Mouse (Mus musculus) embryonic facial prominence, embryonic 14.5 days (tissue): ENCODE results near the gene Tcf7l2. TPM values are rescaled to one million over a fixed set of nuclear protein-coding genes. Genes with fewer than 3 reads are reported as not detected.

ENCODE experiments used
- ATAC-seq: fragments of 200-750 bp; cut with Nextera tagmentation; 2 replicates; pipeline ENCODE4 v1.8.0; 2017; ENCODE audit warnings: low read depth, moderate number of reproducible peaks, moderate TSS enrichment
- DNase-seq: peaks from one replicate; pipeline ENCODE4 v3.0.0-alpha.2; 2015; ENCODE audit warnings: low spot score
- H3K27ac ChIP-seq: fragments of 300-500 bp; sonication (generic); replicated peaks from 2 replicates; pipeline ENCODE4 v1.5.1; 2014; ENCODE audit warnings: low read depth, mild to moderate bottlenecking, low read length, moderate library complexity
- H3K27me3 ChIP-seq: fragments of 300-500 bp; sonication (generic); replicated peaks from 2 replicates; pipeline ENCODE4 v1.6.1; 2014; ENCODE audit warnings: low read length; ENCODE audit not compliant: control insufficient read depth, insufficient read depth
- H3K36me3 ChIP-seq: fragments of 300-500 bp; sonication (generic); 2 replicates; pipeline ENCODE4 v1.6.1; 2014; ENCODE audit warnings: low read length, mixed read lengths; ENCODE audit not compliant: control insufficient read depth, insufficient read depth
- H3K4me1 ChIP-seq: fragments of 300-500 bp; sonication (generic); 2 replicates; pipeline ENCODE4 v1.6.1; 2014; ENCODE audit warnings: antibody characterized with exemption, low read length; ENCODE audit not compliant: control insufficient read depth, insufficient read depth
- H3K4me2 ChIP-seq: fragments of 300-500 bp; sonication (generic); 2 replicates; pipeline ENCODE4 v1.6.1; 2014; ENCODE audit warnings: low read depth, mild to moderate bottlenecking, low read length, moderate library complexity, mixed read lengths
- H3K4me3 ChIP-seq: fragments of 300-500 bp; sonication (generic); 2 replicates; pipeline ENCODE4 v1.5.1; 2014; ENCODE audit warnings: low read depth, mild to moderate bottlenecking, low read length
- H3K9ac ChIP-seq: fragments of 300-500 bp; sonication (generic); 2 replicates; pipeline ENCODE4 v1.6.1; 2014; ENCODE audit warnings: low read depth, mild to moderate bottlenecking, low read length, moderate library complexity, mixed read lengths
- H3K9me3 ChIP-seq: fragments of 300-500 bp; sonication (generic); 2 replicates; pipeline ENCODE4 v1.6.1; 2016; ENCODE audit warnings: low read length; ENCODE audit not compliant: control insufficient read depth
- whole genome bisulfite sequencing: fragments of 180-500 bp; shearing (Covaris S2); extraction: QIAGEN DNeasy Blood & Tissue Kit; methylation state at CpG from one replicate; pipeline ENCODE4 v1.1.7; 2014; 5-methylcytosine and 5-hydroxymethylcytosine counted together
- polyA plus RNA-seq: library from polyadenylated mRNA; unstranded; fragments of >200 nt; fragmentation: Nextera tagmentation; extraction: Ambion mirVana; gene quantifications from 2 replicates; pipeline ENCODE4 v1.2.1, GENCODE M21; 2014

Gene Tcf7l2
- polyA plus RNA-seq, 1 experiment from 2014 or later, result 106 TPM

DNA sequence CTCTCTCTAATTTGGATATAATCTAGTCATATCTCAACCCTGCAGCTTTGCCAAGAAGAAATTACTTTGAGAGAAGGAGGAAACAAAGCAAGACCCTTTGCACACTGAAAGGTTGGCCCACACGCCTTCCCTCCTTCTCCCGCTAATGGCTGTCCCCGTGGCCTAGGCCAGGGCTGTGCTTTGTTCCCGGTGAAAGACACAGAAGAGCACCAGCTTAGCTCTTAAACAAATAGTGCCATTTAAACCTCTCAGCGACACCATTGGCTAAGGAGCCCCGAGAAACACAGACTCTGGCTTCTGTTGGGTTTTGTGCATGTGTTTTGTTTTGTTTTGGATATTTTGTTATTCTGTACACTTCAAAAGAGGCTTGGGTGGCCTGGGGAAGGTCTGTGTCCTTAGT, 37.5 kb upstream of the Tcf7l2 start:
- Histone ChIP-seq H3K27ac (no peak overlapping the region), H3K9ac (no peak overlapping the region), H3K4me1 (no peaks in the 10 kb centered on the region), H3K9me3 (no peaks in the 10 kb centered on the region), H3K27me3 (no peaks in the 10 kb centered on the region), H3K4me3 (no peak overlapping the region), H3K36me3 (no peaks in the 10 kb centered on the region), H3K4me2 (no peak overlapping the region)
- 69% methylated on average over 6 of the region's 6 CpGs for WGBS
- DNase-seq (no peak), ATAC-seq (no peak)

DNA sequence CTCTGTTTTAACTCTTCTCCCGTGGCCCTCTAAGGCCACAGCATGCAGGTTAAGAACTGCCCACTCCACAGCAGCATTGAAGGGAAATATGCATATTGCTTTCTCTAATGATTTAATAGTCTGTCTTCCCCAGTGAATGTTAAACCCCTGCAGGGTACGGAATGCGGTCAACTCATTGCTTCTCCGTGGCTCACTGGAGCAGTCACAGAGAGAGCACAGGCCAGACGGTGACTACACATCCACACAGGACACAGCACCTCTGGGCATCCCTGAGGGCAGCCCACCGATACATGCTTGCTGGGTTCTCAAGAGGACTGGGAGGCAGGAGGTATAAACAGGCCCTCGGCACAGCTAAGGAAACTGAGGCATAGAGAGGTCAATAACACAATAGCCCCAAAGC, 35.3 kb upstream of the Tcf7l2 start:
- no peak overlapping the region for H3K9ac ChIP-seq
- no peaks in the 10 kb centered on the region for H3K4me1 ChIP-seq
- no peak for ATAC-seq
- no peaks in the 10 kb centered on the region for H3K9me3 ChIP-seq
- no peak for DNase-seq
- H3K27ac ChIP-seq, result no peak overlapping the region
- no peaks in the 10 kb centered on the region for H3K36me3 ChIP-seq
- no peaks in the 10 kb centered on the region for H3K27me3 ChIP-seq
- no peak overlapping the region for H3K4me2 ChIP-seq
- H3K4me3 ChIP-seq, result no peak overlapping the region
- WGBS, result 71% methylated on average over 7 of the region's 7 CpGs

DNA sequence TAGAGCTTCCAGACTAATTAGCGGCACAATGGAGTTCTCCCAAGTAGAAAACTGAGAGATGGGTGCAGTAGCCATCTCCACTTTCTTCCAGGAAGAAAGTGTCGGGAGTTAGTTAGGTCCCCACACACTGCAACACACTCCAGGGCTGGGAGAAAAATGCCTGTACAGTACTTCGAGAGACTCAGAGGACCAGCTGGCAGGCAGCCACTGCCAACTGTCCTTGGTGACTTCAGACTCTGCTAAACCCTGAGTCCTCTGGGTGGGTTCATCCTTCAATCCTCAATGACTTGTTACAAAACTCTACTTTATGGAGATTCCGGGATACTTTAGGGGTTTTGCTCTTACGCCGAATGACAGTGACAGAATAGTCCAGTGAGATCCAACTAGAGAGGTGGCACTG, 34.8 kb upstream of the Tcf7l2 start:
- no peak overlapping the region for H3K9ac ChIP-seq
- H3K9me3 ChIP-seq, result no peaks in the 10 kb centered on the region
- H3K4me1 ChIP-seq, result no peaks in the 10 kb centered on the region
- H3K36me3 ChIP-seq, result no peaks in the 10 kb centered on the region
- DNase-seq, result no peak
- no peak overlapping the region for H3K27ac ChIP-seq
- ATAC-seq, result no peak
- WGBS, result 89% methylated on average over 6 of the region's 6 CpGs
- no peaks in the 10 kb centered on the region for H3K27me3 ChIP-seq
- no peak overlapping the region for H3K4me3 ChIP-seq
- H3K4me2 ChIP-seq, result no peak overlapping the region

DNA sequence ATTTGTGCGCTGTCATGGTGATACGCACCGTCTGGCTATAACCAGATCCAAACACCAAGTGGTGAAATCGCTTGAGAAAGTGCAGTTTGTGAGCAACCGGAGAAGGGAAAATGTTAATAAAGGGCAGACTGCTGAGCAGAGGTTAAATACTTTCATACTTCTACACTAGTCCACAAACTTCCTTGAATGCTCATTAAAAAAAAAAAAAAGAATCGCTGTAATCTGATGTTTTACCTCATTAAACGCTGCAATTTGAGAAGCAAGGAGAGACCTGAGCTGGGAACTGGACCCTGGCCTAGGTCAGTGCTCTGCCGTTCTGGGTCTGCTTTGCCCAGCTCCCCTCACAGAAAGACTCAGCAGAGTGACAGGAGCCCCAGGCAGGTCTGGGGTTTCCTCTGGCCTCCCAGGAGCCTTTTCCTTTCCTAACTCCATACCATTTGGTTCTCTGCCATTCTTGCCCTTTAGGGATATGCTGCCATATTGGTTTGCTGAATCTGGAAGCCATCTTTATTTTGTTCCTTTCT, 33.5 kb upstream of the Tcf7l2 start:
- DNase-seq (no peak), ATAC-seq (no peak)
- 34% methylated on average over 8 of the region's 8 CpGs for whole genome bisulfite sequencing
- no peak overlapping the region for H3K4me3 ChIP-seq
- no peaks in the 10 kb centered on the region for H3K36me3 ChIP-seq
- H3K9ac ChIP-seq, result no peak overlapping the region
- no peaks in the 10 kb centered on the region for H3K4me1 ChIP-seq
- H3K4me2 ChIP-seq, result no peak overlapping the region
- no peaks in the 10 kb centered on the region for H3K27me3 ChIP-seq
- no peak overlapping the region for H3K27ac ChIP-seq
- no peaks in the 10 kb centered on the region for H3K9me3 ChIP-seq

DNA sequence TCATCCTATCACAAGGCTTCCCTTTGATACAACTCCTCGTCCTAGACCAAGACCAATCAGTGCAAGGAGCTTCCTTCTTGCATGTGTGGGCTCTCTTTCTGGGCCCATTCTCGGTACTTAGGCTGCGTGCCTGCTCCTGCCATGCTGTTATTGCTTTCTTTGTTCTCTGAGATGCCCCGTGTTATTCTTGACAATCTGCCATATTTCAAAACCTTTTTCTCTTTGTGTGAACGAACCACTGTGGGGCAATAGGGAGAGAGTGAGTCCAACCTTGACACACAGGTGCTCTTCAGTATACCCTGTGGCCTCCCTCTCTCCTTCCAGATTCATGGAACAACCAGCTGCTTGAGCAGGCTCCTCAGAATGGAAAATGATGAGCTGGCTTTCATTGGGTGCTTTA, 30.8 kb upstream of the Tcf7l2 start:
- DNase-seq (no peak), ATAC-seq (no peak)
- Histone ChIP-seq H3K4me2 (no peak overlapping the region), H3K36me3 (no peaks in the 10 kb centered on the region), H3K4me3 (no peak overlapping the region), H3K4me1 (no peaks in the 10 kb centered on the region), H3K27me3 (no peaks in the 10 kb centered on the region), H3K9ac (no peak overlapping the region), H3K27ac (no peak overlapping the region), H3K9me3 (no peaks in the 10 kb centered on the region)
- WGBS, result 66% methylated on average over 5 of the region's 5 CpGs

DNA sequence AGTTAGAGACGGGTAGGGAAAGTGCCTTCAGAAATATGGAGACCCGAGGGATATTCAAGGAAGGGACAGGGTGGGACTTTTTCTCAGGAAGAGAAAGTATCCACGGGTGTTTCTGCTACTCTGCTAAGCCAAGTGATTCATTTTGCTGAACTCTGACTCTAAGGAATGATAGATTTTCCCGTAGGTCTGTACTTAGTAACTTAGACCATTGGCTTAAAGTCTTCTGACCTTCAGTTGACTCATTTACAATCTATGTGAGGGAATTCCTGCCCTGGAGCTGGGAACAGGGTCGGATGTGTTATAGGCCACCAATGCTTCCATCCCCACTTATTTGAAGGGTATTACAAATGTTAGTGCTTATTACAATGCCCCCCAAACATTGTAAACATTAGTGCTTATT, 29.9 kb upstream of the Tcf7l2 start:
- no peaks in the 10 kb centered on the region for H3K9me3 ChIP-seq
- no peak overlapping the region for H3K9ac ChIP-seq
- DNase-seq, result no peak
- no peak overlapping the region for H3K4me2 ChIP-seq
- no peak overlapping the region for H3K27ac ChIP-seq
- H3K4me1 ChIP-seq, result no peaks in the 10 kb centered on the region
- H3K27me3 ChIP-seq, result no peaks in the 10 kb centered on the region
- no peak for ATAC-seq
- no peak overlapping the region for H3K4me3 ChIP-seq
- H3K36me3 ChIP-seq, result no peaks in the 10 kb centered on the region
- WGBS, result 84% methylated on average over 5 of the region's 5 CpGs

DNA sequence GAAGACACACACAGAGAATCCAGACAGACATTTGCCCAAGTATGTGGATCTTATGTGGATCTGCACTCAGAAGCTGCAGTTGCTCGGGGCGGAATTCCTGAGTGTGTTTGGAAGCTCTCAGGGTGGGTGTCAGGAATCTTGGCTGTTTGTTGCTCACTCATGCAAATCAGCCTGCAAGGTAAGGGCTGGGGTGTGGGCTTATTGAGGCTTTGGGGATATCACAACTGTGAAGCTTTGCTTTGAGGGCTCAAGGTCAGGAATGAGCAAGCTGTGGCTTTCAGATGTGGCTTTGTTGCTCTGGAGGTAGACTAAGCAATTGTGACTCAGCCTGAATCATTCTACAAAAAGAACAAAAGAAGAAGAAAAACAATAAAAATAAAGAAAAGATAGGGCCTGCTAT, 28.9 kb upstream of the Tcf7l2 start:
- Histone ChIP-seq H3K4me3 (no peak overlapping the region), H3K4me2 (no peak overlapping the region), H3K9me3 (no peaks in the 10 kb centered on the region), H3K4me1 (no peaks in the 10 kb centered on the region), H3K9ac (no peak overlapping the region), H3K36me3 (no peaks in the 10 kb centered on the region), H3K27me3 (no peaks in the 10 kb centered on the region), H3K27ac (no peak overlapping the region)
- no peak for DNase-seq
- WGBS, result 88% methylated on average over 2 of the region's 2 CpGs
- no peak for ATAC-seq

DNA sequence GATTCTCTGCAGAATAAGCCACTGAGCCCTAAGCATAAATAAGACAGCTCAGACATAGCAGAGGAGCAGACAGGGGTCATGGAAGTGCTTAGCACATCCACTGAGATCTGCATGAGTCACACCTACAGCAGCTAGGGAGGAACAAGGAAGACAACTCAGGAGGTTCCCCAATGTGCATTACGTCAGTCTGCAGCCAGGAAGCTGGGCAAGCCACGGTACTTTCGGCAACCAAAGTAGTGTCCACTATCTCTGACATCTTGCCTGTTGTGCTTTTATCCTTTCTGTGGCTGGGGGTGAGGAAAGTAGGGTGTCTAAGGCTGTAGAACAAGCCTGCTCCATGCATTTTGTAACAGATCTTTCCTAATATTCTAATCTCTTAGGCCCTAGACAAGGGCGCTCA, 27.6 kb upstream of the Tcf7l2 start:
- H3K27me3 ChIP-seq, result no peaks in the 10 kb centered on the region
- 80% methylated on average over 4 of the region's 4 CpGs for WGBS
- no peak overlapping the region for H3K4me2 ChIP-seq
- H3K4me1 ChIP-seq, result no peaks in the 10 kb centered on the region
- H3K9me3 ChIP-seq, result no peaks in the 10 kb centered on the region
- no peak overlapping the region for H3K4me3 ChIP-seq
- no peak overlapping the region for H3K27ac ChIP-seq
- DNase-seq (no peak), ATAC-seq (no peak)
- H3K9ac ChIP-seq, result no peak overlapping the region
- H3K36me3 ChIP-seq, result no peaks in the 10 kb centered on the region

DNA sequence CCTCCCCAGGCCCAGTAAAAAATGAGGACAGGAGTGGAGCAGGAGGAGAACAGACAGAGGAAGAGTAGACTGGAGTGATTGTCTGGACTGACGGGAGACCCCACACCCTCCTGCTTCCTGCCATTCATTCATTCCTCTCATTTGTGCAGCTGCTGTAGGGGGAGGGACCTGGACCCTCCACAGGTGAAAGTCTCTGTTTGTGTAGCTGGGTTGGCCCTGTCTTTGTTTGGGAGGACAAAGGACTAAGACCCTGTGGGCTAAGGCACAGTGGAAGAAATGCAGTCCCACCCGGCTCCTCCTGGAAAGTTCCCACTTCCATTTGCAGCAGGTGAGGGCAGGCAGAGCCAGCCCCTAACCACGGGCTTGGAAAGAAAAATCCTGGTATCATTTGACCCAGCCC, 27.0 kb upstream of the Tcf7l2 start:
- H3K27me3 ChIP-seq, result no peaks in the 10 kb centered on the region
- no peak overlapping the region for H3K9ac ChIP-seq
- no peaks in the 10 kb centered on the region for H3K4me1 ChIP-seq
- H3K27ac ChIP-seq, result no peak overlapping the region
- no peaks in the 10 kb centered on the region for H3K36me3 ChIP-seq
- H3K4me3 ChIP-seq, result no peak overlapping the region
- ATAC-seq (no peak), DNase-seq (no peak)
- no peak overlapping the region for H3K4me2 ChIP-seq
- no peaks in the 10 kb centered on the region for H3K9me3 ChIP-seq
- WGBS, result 50% methylated on average over 3 of the region's 3 CpGs
